Mouse (Mus musculus) adrenal gland, adult 18-20 months (tissue): ENCODE results near the gene Cacnb4. TPM values are rescaled to one million over a fixed set of nuclear protein-coding genes. Genes with fewer than 3 reads are reported as not detected.

Source experiments
- DNase-seq, 2 experiments: peaks; one replicate each; pipeline ENCODE4 v3.0.0; 2021 to 2022; ENCODE audit warnings: low spot score in 2 of 2
- total RNA-seq, 2 experiments: library from RNA; stranded (reverse); gene quantifications; 1 replicate in 1 of 2; 2 replicates in 1 of 2; pipeline ENCODE4 v1.2.3; 2021

The Cacnb4 gene
- total RNA-seq, 2 experiments from 2014 or later = 0.23 to 0.61 TPM

GRCm38 (mm10) chr2:52571339-52571968 lies 105.2 kb downstream of the Cacnb4 start:
- no peak for DNase-seq

GRCm38 (mm10) chr2:52570781-52571180 lies 105.8 kb downstream of the Cacnb4 start:
- DNase-seq = no peak

GRCm38 (mm10) chr2:52570171-52570570 lies 106.5 kb downstream of the Cacnb4 start:
- no peak for DNase-seq

- DNase-seq = no peak
Observed at GRCm38 (mm10) chr2:52568131-52568530, 108.5 kb downstream of the Cacnb4 start.

GRCm38 (mm10) chr2:52567421-52567820 lies 109.2 kb downstream of the Cacnb4 start:
- no peak for DNase-seq

GRCm38 (mm10) chr2:52563277-52563676 lies 113.4 kb downstream of the Cacnb4 start:
- DNase-seq = no peak

GRCm38 (mm10) chr2:52562356-52562755 lies 114.3 kb downstream of the Cacnb4 start:
- no peak for DNase-seq

DNA sequence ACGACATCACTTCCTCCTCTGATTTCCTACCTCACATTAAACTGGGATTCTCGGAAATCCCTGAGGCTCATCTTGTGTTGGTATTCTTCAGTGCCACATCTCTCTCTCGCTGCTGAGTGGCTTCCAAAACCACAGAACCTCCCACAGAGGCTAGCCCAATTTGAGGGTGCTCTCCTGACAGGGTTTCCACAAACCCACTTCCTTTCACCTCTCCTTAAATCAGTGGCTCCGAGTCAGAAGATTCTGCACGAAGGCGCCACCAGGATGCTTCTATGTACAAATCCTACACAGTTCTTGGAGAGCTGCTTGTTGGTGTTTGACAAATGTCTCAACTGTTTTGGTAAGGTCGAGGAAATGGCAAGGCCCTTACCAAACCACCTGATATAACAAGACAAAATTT lies 115.5 kb downstream of the Cacnb4 start:
- DNase-seq = no peak

- no peak for DNase-seq
Observed at GRCm38 (mm10) chr2:52560266-52560665, 116.4 kb downstream of the Cacnb4 start.

GRCm38 (mm10) chr2:52558411-52558810 lies 118.2 kb downstream of the Cacnb4 start:
- no peak for DNase-seq

- DNase-seq = no peak
Observed at GRCm38 (mm10) chr2:52557503-52558275, 118.9 kb downstream of the Cacnb4 start.

DNA sequence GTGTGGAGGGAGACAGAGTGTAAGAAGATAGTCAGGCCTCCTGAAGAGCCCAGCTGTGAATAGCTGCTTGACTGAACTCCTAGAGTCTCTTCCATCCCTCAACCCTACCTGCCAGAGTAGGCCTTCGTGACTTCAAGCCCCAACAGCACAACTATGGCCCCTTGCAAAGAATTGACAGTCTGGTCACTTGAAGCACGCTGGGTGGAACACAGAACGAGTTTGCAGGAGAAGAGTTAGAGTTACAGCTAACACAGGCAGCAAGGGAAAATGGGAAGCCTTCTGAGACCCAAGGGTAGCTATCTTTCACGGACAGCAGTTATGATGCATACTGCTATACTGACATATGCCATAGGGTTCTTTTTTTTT lies 119.7 kb downstream of the Cacnb4 start:
- DNase-seq = no peak

DNA sequence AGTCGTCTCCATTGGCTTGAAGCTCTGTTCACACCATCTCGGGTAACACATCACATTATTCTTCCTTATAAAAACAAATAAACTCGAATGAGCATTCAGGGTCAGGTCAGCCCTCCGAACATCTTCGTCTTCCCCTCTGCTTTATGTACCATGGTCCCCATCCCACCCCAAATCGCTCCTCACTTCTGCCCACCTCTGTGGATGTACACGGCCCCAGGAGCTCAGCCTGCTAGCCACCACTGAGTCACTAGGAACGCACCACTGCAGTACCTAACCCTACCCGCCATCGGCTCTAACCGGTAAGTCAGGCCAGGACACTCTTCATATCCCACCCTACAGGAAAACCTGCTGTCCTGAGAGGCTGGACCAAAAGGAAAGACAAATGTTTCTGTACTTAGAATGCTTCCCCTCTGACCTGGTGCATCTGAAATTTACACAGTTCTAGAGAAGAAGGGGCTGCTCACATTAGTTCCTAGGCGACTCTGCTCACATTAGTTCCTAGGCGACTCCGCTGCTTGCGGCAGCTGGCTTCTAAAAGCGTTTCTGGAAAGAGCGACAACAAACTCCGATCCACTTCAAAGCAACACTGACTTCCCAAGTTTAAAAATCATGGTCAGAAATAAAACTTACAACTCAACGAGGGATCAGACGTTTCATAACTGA lies 120.2 kb downstream of the Cacnb4 start:
- DNase-seq = no peak

GRCm38 (mm10) chr2:52548401-52548800 lies 128.2 kb downstream of the Cacnb4 start:
- no peak for DNase-seq

GRCm38 (mm10) chr2:52547331-52547730 lies 129.3 kb downstream of the Cacnb4 start:
- DNase-seq = no peak

DNA sequence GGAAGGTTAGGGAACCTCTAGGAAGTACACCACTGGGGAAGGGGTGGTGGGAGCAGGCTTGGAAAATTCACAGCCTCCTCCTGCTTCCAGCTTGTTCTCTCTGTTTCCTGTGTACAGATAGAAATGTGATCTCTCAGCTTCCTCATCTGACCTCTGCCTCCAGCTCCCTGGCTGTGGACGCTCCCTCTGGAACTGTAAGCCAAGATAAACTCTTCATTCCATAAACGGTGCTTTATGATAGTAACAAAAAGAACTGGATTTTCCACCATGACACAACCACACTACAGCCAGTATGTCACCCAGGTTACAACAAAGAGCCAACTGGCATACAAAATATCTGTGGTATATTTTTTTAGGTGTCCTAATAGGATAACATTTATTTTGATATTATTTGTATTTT lies 132.1 kb downstream of the Cacnb4 start:
- no peak for DNase-seq

DNA sequence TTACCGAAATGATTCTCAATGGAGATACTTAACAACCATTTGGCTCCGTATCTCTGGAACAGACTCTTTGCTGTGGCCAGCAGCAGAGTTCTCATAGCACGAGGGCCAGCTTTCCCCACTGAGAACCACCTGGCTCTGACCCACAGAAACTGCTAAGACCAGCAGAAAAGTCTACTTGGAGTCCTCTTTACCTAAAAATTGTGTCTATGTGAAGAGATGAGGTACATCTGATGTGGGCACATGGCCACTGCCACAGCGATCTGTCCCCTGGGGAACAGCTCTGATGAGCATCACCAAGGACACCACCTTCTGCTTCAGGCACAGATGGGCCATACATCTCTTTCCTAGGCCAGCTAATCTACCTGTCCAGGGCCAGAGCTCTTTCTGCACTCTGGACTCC lies 135.6 kb downstream of the Cacnb4 start:
- no peak for DNase-seq

DNA sequence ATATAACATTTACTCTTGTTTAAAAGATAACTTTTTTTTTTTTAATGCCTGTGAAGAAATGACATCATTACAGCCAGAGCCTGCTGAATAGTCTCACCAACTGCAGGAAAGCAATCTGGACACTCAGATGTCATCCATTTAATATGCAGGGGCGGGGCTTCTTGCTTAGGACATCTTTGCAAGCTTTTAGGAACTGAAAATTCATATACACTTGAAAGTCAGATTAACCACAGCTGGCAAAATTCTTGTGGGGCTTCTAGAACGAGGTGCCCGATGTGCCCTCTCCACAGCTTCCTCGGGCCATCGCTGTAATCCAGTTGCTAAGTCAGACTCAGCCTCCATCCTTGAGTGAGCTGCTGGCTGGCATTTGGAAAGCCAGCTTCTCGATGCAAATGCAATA lies 137.3 kb downstream of the Cacnb4 start:
- DNase-seq = no peak

DNA sequence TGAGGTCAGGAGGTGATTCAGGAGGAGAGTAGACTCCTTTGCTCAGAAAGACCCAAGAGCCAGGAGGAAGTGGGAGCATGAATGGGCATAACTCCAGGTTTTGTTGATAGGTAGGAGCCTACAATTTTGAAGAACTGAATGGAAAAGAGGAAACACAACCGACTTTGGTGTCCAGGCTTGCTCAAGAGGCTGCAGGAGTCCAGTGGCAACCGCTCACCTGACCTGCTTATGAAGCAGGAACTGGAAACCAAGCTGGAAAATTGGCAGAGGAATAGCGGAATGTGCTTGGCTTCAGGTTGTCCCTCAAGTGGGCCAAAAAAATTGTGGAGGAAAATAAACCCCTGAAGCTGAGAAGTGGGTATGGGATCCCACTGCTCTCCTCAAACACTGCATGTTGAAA lies 139.0 kb downstream of the Cacnb4 start:
- no peak for DNase-seq

- no peak for DNase-seq
Observed at GRCm38 (mm10) chr2:52537155-52537554, 139.5 kb downstream of the Cacnb4 start.

- DNase-seq = no peak
Observed at GRCm38 (mm10) chr2:52536511-52536910, 140.1 kb downstream of the Cacnb4 start.

- DNase-seq = no peak
Observed at GRCm38 (mm10) chr2:52533696-52534095, 142.9 kb downstream of the Cacnb4 start.
